Mouse (Mus musculus) adrenal gland, postnatal 14 days (tissue): Measurements from ENCODE around the gene Gm20388. TPM values are rescaled to one million over a fixed set of nuclear protein-coding genes. Genes with fewer than 3 reads are reported as not detected.

Experiments used
- DNase-seq: peaks from one replicate; pipeline ENCODE4 v3.0.0; 2021; ENCODE audit warnings: mixed read lengths
- total RNA-seq: library from RNA; stranded (reverse); gene quantifications from 2 replicates; pipeline ENCODE4 v1.2.3, GENCODE M21; 2021

The Gm20388 gene
- total RNA-seq, 1 experiment from 2014 or later: 17.6 TPM

- DNase-seq: no peak
These were observed 2158.0 kb downstream of the Gm20388 start for GRCm38 (mm10) chr8:122068609-122069008.

DNA sequence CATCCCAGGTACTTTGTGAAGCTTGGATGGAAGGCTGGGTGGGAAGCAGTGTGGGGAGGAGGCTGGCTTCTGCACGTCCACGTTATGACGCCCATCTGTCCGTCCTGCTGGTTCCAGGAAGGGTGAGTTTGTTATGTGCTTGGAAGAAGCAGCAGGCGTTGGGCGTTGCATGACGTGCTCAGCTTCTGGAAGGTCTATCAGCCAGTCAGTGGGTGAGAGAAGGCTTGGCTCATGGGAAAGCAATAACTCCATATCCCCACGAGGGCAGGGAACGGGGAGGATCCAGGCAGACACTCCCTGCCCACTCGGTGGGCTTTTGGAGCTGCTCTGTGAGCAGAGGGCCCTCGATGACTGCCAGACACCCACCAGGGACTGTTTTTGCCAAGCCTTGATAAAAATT is 2158.6 kb downstream of the Gm20388 start:
- DNase-seq: no peak

DNA sequence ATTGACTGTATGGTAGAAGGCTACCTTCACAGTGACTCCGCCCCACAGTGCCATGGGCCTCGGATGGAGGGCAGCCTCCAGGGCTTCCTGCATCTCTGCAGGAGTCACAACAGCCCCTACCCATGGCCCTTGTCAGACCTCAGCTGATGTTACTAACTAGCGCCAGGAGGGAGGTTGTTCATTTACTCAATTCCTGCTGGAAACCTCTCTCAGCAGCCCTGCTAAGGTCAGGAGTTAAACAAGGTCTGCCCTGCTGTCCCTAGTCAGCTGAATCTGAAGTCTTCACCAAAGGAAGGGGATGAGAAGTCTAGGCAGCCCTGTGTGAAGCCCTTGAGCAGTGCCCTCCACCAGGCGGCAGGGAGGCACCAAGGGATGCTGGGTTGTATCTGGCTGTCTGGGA is 2160.6 kb downstream of the Gm20388 start:
- no peak for DNase-seq

DNA sequence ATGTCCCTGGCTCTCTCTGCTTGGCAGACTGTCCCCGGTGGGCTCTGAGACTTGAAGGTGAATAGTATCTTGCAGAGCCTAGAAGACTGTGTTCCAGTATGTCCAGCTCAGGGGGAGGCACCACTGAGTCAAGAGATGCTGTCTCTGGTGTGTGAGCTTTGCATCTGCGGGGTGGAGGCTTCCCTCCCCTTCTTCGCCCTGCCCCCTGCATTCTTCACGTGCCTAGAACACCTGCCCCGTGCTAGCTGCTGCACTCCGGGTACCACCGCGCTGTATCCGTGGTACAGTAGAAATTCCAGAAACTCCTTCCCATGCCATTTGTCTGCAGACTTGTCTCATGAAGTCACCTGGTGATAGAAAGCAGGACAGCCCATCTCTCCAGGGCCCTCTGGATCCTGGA is 2163.3 kb downstream of the Gm20388 start:
- no peak for DNase-seq

- DNase-seq: no peak
These were observed 2163.8 kb downstream of the Gm20388 start for GRCm38 (mm10) chr8:122074442-122074841.

DNA sequence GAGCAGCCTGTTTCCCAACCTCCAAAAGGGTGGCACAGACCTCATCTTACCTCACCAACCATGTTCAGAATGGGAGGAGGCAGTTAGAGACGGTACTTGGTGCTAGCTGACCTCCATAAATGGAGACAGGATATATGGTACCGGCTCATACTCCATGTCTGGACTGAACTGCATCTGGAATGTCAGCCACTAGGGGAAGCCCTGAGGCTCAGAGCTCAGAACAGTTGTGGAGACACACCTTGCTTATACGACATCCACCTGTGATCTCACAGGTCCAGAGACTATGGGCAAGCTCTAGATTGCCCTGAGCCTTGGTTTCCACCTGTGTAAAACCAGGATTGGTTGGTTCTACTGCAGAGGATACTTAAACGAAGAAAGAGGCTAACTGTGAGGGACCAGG is 2164.3 kb downstream of the Gm20388 start:
- DNase-seq: no peak

DNA sequence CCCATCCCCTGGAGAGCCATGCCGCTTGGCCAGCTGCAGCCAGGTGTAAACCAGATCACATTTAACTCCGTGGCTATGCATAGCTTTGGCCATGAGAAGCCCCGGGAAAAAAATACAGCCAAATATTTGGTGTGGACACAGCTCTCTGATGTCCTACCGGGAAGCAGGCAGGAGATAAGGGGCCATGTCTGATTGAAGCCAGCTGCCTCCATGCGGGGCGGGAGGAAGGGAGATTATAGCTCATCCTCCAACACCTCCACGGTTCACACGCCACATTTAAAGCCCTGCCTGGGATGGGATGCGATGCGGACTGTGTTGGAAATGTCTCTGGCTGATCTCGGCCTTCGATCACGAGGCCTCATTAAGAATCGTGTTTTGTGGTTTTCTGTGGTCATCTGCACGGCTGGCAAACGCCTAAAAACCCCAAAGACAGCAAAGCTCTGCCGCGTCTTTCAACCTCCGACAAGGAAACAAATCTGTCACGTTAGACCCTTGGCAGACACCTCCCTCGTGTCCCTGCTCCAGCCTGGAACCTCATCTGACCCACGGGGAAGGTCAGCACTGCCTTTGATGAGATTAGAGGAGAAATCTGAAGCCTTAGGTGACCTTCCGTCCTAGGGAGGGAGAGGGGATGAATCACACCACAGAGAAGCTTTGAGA is 2165.7 kb downstream of the Gm20388 start:
- DNase-seq: peak; percentile 54

GRCm38 (mm10) chr8:122078321-122078720 is 2167.7 kb downstream of the Gm20388 start:
- DNase-seq: no peak

GRCm38 (mm10) chr8:122079093-122079492 is 2168.5 kb downstream of the Gm20388 start:
- no peak for DNase-seq

- no peak for DNase-seq
These were observed 2169.7 kb downstream of the Gm20388 start for GRCm38 (mm10) chr8:122080347-122080746.

GRCm38 (mm10) chr8:122083401-122083800 is 2172.8 kb downstream of the Gm20388 start:
- no peak for DNase-seq

GRCm38 (mm10) chr8:122084145-122084544 is 2173.5 kb downstream of the Gm20388 start:
- DNase-seq: no peak

GRCm38 (mm10) chr8:122084726-122085410 is 2174.2 kb downstream of the Gm20388 start:
- peak; percentile 41 for DNase-seq

GRCm38 (mm10) chr8:122086064-122086463 is 2175.4 kb downstream of the Gm20388 start:
- peak; percentile 37 for DNase-seq

DNA sequence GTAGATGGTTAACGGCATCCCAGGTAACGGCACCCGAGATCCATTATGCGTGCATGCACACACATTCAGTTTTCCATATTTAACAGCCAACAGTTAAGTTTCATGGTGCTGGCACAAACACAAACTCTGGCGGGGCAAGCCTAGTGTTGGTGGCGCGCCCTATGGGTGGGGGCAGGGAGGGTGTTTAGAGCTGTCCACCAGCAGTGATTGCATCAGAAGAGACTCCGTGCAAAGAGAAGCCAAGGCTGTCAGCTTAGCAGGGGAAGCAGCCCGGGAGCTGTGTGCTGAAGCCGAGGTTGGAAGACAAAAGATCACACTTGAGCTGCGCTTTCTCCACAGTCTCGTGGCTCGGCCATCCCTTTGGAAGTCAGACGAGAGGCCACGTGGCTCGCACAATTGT is 2178.0 kb downstream of the Gm20388 start:
- DNase-seq: peak; percentile 36

GRCm38 (mm10) chr8:122089186-122089700 is 2178.6 kb downstream of the Gm20388 start:
- DNase-seq: no peak

GRCm38 (mm10) chr8:122092476-122092875 is 2181.8 kb downstream of the Gm20388 start:
- DNase-seq: no peak

DNA sequence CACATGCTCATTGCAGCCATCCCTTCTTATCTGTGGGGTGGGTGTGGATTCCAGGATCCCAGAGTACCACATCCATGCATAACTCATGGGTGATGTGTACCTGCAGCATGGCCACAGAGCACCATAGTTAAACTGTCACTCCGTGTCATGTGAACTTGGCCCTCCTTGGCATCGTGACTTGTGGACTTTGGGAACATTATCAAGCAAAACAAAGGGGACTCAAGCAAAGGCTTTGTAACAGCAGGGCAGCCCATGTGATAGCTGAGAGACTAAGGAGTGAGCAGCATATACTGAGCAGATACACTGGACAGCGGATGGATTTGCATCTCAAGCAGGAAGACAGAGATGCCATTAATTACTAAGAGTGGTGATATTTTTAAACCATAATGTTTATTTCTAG is 2188.1 kb downstream of the Gm20388 start:
- no peak for DNase-seq

GRCm38 (mm10) chr8:122099711-122100220 is 2189.1 kb downstream of the Gm20388 start:
- DNase-seq: no peak

DNA sequence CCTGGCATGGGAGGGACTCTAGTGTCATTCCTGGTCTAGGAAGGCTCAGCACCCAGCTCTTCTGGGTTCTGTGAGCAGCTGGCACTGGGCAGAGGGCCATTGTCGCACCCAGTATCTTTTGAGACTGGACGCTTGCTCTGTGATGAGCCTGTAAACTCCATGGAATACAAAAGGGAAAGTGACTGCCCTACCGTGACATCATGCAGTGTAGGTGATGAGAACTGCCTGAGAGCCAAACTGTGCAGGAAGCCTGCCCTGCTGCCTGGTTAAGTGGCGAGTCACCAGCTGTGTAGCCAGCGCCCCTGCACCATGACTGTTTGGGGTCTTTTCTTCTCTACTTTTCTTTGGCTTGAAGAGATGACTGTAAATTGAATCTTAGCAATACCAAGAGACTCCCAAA is 2191.2 kb downstream of the Gm20388 start:
- DNase-seq: no peak

- no peak for DNase-seq
These were observed 2191.6 kb downstream of the Gm20388 start for GRCm38 (mm10) chr8:122102286-122102685.

- no peak for DNase-seq
These were observed 2192.6 kb downstream of the Gm20388 start for GRCm38 (mm10) chr8:122103241-122103640.

- no peak for DNase-seq
These were observed 2194.0 kb downstream of the Gm20388 start for GRCm38 (mm10) chr8:122104658-122105057.

GRCm38 (mm10) chr8:122106270-122106669 is 2195.6 kb downstream of the Gm20388 start:
- peak; percentile 86 for DNase-seq
